Mouse (Mus musculus) liver, postnatal 0 days (tissue): ENCODE measurements around the gene Ppm1b.

Experiments
- CTCF ChIP-seq: sonication (generic); IDR thresholded peaks from 2 replicates; pipeline ENCODE4 v1.5.1; 2016; ENCODE audit warnings: antibody characterized with exemption, low read depth
- EP300 ChIP-seq: IDR thresholded peaks from 2 replicates; pipeline ENCODE4 v1.6.1; 2016; ENCODE audit warnings: antibody characterized with exemption, low read depth, mild to moderate bottlenecking

DNA sequence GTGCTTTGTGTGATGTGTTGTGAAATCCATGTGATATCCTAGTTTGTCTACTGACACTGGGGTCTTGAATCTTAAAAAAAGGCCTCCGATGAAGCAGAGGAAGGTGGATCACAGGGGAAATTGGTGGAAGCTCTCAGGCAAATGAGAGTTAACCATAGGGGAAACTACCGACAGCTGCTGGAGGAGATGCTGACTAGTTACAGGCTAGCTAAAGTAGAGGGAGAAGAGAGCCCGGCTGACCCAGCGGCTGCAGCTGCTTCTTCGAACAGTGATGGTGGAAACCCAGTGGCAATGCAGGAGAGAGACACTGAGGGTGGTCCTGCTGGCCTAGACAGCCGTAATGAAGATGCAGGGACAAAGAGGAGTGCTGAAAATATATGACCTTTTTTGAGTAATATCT lies 56.9 kb downstream of the Ppm1b start:
- TF ChIP-seq CTCF = no peak
- TF ChIP-seq EP300 = no peak
